Mouse (Mus musculus): Measurements from ENCODE around the gene Gm21738. TPM values are rescaled to one million over a fixed set of nuclear protein-coding genes. Genes with fewer than 3 reads are reported as not detected.
"Not testable (repeated sequence)": the region's sequence is repeated elsewhere in the genome, so short reads cannot be mapped to it uniquely, and the experiment has no call there.

Gene Gm21738
- polyA plus RNA-seq (2015; fragmentation: Nextera tagmentation; extraction: Ambion mirVana) = 0.53 and 0.70 TPM in 2 replicates

DNA sequence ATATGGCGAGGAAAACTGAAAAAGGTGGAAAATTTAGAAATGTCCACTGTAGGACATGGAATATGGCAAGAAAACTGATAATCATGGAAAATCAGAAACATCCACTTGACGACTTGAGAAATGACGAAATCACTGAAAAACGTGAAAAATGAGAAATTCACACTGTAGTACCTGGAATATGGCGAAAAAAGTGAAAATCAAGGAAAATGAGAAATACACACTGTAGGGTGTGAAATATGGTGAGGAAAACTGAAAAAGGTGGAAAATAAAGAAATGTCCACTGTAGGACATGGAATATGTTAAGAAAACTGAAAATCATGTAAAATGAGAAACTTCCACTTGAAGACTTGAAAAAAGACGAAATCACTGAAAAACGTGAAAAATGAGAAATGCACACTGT is at the start of gene Gm21738:
Gene Gm21738 (minus strand): TSS at position 101 of the 400 bp plus-strand sequence.
- H3K9ac ChIP-seq (replicated peaks; ENCODE audit: low read depth, low read length); ATAC-seq; H3K36me3 ChIP-seq (ENCODE audit: control insufficient read depth, insufficient read depth); H3K4me2 ChIP-seq (ENCODE audit: low read length); H3K9me3 ChIP-seq (ENCODE audit: control insufficient read depth, low read length); H3K27me3 ChIP-seq (replicated peaks; ENCODE audit: control insufficient read depth, insufficient read depth, low read length); H3K27ac ChIP-seq (ENCODE audit: low read length); H3K4me1 ChIP-seq (replicated peaks; ENCODE audit: control insufficient read depth, insufficient read depth, low read length); H3K4me3 ChIP-seq (replicated peaks; ENCODE audit: low read length): not testable (repeated sequence)
- WGBS = 79% methylated on average over 7 of the region's 7 CpGs

DNA sequence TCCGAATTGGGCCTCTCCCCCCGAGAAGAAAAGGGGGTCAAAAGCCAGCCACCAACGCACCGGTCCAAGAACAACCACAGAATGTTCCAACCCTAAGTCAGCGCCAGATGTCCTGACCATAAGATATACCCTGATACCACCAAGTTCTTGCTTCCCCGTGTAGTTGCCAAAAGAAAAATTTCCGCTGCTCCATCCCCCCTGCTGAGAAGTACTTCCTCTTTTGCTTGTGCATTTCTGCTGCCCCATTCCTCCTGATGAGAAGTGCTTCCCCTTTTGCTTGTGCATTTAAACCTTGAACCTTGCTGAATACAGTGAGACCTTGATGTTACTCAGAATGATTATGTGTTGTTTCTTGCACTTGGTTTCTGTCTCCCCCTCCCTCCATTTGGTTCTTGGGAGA is 35.0 kb downstream of the Gm21738 start:
- not testable (repeated sequence) for H3K9ac ChIP-seq (replicated peaks; ENCODE audit: low read depth, low read length); H3K9me3 ChIP-seq (ENCODE audit: control insufficient read depth, low read length); H3K4me3 ChIP-seq (replicated peaks; ENCODE audit: low read length); ATAC-seq; H3K36me3 ChIP-seq (ENCODE audit: control insufficient read depth, insufficient read depth); H3K4me2 ChIP-seq (ENCODE audit: low read length); H3K27ac ChIP-seq (ENCODE audit: low read length); H3K27me3 ChIP-seq (replicated peaks; ENCODE audit: control insufficient read depth, insufficient read depth, low read length); H3K4me1 ChIP-seq (replicated peaks; ENCODE audit: control insufficient read depth, insufficient read depth, low read length)
- 86% methylated on average over 7 of the region's 7 CpGs for WGBS

Other genes starting within 250 kb of the Gm21738 start
- 0.34 TPM in 1 of 2 replicates, not detected in the other for gene Gm2244, start 131.0 kb upstream of the Gm21738 start, polyA plus RNA-seq (2015; fragmentation: Nextera tagmentation; extraction: Ambion mirVana)
- 4.8 and 4.9 TPM in 2 replicates for gene Gm2237, start 166.2 kb upstream of the Gm21738 start, polyA plus RNA-seq (2015; fragmentation: Nextera tagmentation; extraction: Ambion mirVana)
- not detected in 2 replicates for gene Gm5458, start 183.7 kb upstream of the Gm21738 start, polyA plus RNA-seq (2015; fragmentation: Nextera tagmentation; extraction: Ambion mirVana)

All from forebrain, embryonic 16.5 days (tissue).